Mouse (Mus musculus) frontal cortex, adult (tissue): ENCODE results near the gene Itgb1bp1.

Experiments
- ATAC-seq: cut with Nextera tagmentation; 2 replicates; pipeline ENCODE4 v1.9.2; 2017; ENCODE audit warnings: mild to moderate bottlenecking, moderate library complexity, mixed read lengths; ENCODE audit not compliant: low TSS enrichment

The Itgb1bp1 gene

GRCm38 (mm10) chr12:21247711-21248392, 38.2 kb downstream of the Itgb1bp1 start:
- ATAC-seq, result no peak

GRCm38 (mm10) chr12:21244375-21244960, 41.6 kb downstream of the Itgb1bp1 start:
- no peak for ATAC-seq

DNA sequence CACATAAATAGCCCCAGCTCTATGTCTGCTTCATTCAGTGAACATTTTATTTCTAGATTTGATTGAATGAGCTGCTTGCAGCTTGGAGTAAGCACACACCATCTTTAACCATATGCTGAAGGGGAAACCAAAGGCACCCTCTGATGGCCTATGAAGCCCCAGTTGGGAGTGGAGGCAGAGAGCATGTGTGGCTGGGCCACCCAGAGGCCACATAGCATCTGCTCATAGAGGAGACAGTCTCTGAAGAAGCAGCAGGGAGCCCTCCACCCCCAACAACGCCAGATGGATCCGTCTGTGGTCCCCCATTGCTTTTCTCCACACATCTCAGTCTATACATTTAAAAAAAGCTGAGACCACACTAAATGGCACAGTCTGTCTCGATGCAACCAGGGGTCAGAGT, 44.1 kb downstream of the Itgb1bp1 start:
- ATAC-seq, result no peak

DNA sequence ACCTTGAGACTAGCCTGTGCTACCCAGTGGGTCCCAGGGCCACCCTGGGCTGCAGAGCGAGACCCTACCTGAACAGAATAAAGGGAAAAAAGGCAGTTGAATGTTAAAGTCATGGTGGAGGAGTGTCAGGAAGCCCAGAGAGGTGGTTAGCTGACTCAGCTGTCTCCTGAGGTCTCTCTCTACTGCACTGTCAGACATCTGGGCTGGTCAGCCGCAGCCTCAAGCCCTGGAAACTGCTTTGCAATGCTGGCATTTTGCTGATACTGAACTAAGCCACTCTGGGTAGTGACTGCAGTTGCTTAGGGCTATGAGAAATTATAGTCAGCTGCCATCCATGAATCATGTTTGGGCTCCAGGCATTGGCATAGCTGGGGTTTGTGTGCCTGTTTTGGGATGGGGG, 51.5 kb downstream of the Itgb1bp1 start:
- ATAC-seq, result no peak

DNA sequence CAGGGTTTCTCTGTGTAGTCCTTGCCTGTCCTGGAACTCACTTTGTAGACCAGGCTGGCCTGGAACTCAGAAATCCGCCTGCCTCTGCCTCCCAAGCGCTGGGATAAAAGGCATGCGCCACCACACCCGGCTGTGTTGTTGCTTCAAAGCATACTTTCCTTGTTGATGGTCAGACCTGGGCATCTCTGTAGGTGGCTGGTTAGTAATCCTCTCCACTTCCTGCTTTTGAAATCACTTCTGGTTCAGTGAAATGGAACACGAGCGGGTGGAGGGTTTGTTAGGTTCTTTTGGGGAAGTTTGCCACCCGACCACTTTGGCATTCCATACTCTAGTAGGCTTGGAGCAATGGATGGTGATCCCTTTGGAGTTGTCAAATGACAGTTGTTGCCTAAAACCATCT, 52.4 kb downstream of the Itgb1bp1 start:
- no peak for ATAC-seq

DNA sequence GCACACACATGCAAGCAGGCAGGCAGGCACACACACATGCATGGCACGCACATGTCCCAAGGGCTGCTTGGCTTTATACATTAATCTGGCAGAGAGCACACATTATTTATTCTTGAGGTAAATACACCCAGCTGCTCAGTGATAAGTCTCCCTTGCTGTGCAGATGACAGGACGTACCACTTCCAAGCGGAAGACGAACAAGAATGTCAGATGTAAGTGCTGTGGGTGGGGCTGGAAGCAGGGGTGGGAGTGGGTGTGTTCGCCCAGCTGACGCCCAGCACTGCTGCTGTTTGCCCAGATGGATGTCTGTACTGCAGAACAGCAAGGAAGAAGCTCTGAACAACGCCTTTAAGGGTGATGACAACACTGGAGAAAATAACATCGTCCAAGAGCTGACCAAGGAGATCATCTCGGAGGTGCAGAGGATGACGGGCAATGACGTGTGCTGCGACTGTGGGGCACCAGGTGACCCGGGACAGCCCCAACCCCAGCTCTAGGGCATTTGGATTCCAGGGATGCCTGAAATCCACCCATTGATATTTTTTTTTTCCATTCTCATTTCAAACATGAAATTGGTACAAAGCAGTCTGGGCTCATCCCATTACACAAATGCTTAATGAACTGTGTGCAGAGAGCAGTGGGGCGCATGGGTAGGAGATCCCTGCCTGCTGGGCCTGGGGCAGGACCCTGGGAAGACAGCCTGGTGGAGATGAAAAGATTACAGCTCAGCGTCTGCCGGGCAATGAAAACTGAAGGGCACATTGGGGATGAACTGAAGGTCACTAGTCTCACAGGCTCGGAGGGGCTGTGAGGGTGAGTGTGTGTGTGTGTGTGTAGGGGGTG, 56.8 kb downstream of the Itgb1bp1 start:
- ATAC-seq, result peak; percentile 35

DNA sequence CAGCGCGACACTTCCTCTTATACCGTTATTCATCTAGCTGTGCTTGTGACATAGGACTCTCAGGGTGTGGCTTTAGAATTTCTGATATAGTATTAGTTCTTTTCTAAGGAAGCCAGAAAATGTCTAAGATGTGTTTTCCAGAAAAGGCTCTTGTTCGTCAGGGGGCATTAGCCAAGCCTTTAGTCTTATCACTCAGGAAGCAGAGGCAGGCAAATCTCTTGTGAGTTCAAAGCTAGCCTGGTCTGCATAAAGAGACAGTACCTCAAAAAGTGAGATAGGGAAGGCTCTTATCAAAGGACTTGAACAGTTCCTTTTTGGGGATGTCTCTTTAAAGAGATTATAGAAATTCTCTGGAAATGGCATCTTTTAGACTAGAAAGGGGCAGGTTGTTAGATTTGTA, 57.4 kb downstream of the Itgb1bp1 start:
- no peak for ATAC-seq

DNA sequence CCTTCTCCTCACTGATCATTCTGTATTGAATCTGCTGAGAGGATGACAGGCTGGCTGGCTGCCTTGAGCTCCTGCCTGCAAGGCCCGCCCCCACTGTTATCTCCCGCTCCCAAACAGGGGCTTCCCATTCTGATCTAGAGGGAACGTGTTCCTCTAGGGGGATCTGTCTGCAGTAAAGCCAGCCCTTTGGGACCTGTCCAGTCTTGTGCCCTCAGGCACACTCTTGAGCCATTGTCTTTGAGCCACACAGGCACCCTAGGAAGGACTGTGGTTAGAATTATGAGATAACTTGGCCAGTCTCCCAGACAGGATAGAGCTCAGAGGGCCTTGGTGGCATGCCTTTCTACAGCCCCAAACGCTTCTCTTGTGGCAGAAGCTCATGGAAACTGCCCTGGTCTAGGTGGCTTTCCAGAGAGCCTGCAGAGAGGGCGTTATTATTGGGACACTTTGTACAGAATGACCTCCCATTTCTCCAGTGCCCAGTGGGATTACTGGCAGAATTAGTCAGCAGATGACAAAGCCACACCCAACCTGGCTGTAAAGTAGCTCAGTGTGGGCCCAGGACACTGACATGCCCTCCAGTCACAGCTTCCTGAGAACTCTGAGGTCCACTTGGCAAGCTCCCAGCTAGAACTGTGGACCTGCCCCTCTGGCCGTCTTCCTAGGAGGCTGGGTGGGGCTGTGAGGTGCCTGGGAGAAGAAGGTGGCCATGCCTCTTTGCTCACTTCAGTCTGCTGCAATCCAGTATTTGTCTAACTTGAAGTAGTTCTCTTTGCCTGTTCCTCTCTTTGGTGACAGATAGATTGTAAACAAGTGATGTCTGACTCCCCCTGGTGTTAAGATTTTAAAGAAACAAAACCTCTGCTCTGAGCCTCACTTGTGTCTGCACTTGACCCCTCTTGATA, 58.8 kb downstream of the Itgb1bp1 start:
- peak; percentile 35 for ATAC-seq

DNA sequence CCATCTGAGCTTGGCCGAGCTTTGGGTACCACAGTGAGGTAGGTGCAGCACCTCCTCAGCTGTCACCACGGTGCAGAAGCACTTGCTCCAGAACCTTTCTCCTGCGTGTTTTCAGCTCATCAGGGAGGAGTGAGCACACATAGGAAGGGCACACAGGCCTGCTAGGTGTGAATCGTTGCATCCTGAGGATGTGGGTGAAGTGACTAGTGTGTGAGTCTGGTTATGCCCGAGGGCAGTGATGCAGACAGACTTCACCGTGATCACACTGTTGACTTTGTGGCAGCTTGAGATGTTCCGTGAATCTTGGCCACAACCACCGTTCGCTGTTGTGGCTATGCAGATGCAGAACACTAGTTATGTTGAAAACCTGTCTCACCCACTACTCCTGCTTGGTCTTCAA, 59.8 kb downstream of the Itgb1bp1 start:
- ATAC-seq, result no peak

- no peak for ATAC-seq
These were observed 60.7 kb downstream of the Itgb1bp1 start for GRCm38 (mm10) chr12:21225358-21225757.

GRCm38 (mm10) chr12:21223923-21224322, 62.2 kb downstream of the Itgb1bp1 start:
- no peak for ATAC-seq

DNA sequence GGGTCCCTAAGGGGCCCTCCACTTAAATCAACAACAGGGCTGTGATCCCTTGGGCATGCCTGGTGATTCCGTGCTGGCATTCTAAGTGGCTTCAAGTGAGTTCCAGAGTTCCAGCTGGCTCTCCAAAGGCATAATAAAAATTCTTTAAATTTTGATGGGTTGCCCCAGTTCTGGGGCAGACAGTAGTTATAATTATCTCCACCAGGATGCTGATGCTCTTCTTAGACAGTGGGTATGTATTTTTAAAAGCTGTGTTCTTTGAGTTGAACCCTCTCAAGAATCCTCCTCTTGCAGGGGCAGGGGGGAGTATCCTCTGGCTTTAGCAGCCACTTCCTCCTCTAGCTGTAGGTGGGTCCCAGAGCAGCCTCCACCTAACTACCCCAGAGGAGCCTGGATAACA, 65.5 kb downstream of the Itgb1bp1 start:
- peak; percentile 78 for ATAC-seq

- peak; percentile 73; the same call in 1 of the 2 replicates for ATAC-seq
These were observed 68.2 kb downstream of the Itgb1bp1 start for GRCm38 (mm10) chr12:21217776-21218444.

GRCm38 (mm10) chr12:21214551-21215165, 71.4 kb downstream of the Itgb1bp1 start:
- ATAC-seq, result no peak

DNA sequence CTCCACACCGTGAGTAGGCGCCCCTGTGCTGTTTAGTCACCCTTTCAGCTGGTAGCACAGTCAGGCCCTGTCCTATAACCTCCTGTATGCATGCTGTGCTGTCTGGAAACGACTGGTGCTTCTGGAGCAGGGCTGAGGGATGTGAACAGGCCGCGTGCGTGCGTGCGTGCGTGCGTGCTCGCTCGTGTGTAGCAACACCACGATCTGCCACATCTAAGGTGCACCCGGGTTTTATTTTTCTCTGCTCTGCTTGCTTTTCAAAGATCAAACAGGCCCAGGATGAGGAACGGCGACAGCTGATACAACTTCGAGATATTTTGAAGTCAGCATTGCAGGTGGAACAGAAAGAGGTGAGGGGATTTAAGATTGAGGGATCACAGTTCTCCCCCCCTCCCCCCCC, 73.2 kb downstream of the Itgb1bp1 start:
- no peak for ATAC-seq

DNA sequence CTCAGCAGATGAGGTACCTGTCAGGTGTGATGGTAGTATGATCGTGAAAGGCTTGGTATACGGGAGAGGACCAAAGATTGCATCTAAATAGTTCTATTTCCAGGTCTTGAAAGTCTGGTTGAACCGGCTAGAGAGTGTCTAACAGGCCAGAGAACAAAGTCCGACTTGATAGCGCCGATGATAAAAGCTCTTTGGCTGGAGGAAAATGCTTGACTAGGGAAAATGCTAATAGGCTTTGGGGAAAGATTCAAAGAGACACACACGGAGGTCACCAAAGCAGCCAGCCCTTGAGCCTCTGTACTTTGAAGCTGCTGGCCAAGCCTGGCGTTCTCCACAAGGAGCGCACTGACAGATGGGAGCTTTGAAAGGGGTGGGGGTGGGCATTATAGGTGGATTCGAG, 76.8 kb downstream of the Itgb1bp1 start:
- peak; percentile 20; the same call in 1 of the 2 replicates for ATAC-seq

- ATAC-seq, result peak; percentile 25; the same call in 1 of the 2 replicates
These were observed 77.8 kb downstream of the Itgb1bp1 start for GRCm38 (mm10) chr12:21208172-21208795.

DNA sequence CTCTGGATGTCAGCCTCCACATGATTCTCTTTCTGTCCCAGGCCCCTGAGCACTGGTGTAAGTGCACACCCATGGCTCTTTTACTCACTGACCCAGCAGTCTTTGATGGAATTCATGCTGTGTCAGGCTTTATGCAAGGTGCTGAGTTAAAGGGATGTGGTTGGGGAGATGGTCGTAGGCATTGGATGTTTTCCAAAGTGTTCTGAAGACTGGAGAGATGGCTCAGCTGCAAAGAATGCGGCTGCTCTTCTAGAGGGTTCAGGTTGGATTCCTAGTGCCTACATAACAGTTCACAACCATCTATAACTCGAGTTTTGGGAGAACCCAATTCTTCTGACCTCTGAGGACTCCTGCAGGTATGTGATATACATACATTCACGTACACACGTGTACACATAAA, 78.7 kb downstream of the Itgb1bp1 start:
- no peak for ATAC-seq

GRCm38 (mm10) chr12:21205799-21206198, 80.3 kb downstream of the Itgb1bp1 start:
- ATAC-seq, result no peak

DNA sequence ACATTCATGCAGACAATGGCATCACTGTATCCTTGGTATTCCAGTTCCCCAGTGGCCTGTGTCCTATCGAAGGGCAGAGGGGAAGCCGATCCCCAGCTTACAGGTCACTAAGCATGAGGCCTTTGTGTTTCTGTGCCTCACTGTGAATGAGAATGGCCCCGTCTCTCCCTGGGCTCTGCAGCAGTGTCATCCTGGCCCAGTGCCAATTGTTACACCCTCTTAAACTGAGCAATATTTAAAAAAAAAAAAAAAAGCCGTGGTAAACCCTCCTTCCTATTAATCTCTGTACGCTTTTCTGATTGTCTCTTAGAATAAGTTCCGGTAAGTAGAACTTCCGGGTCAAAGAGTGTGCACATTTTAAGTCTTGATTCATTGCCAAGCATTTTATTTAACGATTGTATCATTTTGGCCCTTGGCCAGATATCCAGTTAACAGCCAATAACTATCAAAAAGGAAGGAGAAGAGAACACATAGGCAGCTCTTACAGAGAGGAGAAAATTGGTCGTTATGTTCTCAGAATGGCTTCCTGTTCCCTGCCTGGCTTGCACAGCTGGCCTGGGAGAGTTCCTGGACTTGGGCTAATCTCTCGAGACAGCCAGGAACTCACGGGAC, 81.3 kb downstream of the Itgb1bp1 start:
- ATAC-seq, result no peak
